Mouse (Mus musculus) bone marrow macrophage, adult 2 months (primary cell): ENCODE measurements around the gene Serping1.

Experiments used
- CTCF ChIP-seq: IDR thresholded peaks from 2 replicates; pipeline ENCODE4 v1.5.1; 2012; ENCODE audit warnings: low read depth, mild to moderate bottlenecking, low read length, moderate library complexity
- POLR2A ChIP-seq: IDR thresholded peaks from 2 replicates; pipeline ENCODE4 v1.6.1; 2012; ENCODE audit warnings: mild to moderate bottlenecking, low read depth, low read length, borderline replicate concordance

DNA sequence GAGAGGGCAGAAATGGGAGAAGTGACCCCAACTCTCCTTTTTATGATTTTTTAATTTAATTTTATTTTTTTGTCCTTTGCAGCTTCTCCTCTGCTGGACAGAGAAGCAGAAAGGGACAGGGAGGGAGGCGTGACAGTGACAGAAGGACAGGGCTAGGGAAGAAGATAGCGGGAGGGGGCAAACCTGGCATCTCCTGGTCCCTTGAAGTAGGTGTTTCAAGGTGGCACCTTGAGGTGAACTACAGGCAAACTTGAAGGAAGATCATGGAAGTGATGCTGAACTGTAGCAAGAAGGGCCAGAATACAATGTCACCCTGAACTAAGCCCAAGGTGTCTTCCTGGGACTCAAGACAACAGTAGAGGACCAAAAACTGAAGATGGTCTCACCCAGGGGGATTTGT lies 40.3 kb downstream of the Serping1 start:
- TF ChIP-seq CTCF (no peak), POLR2A (no peak)
